Mouse (Mus musculus): Measurements from ENCODE around the gene Fermt3. TPM values are rescaled to one million over a fixed set of nuclear protein-coding genes. Genes with fewer than 3 reads are reported as not detected.

Gene Fermt3
- 4.8 and 5.2 TPM in 2 replicates for polyA plus RNA-seq (2015; fragmentation: Nextera tagmentation; extraction: Ambion mirVana)

GRCm38 (mm10) chr19:7019191-7019590 lies at the start of gene Fermt3:
Fermt3 (minus strand) TSS chr19:7019469.
- ATAC-seq (replicated peaks): no peak
- Histone ChIP-seq H3K27ac (no peak within 1 kb of the TSS), H3K9ac (no peak within 1 kb of the TSS), H3K27me3 (replicated peaks) (no peaks in the 10 kb centered on the region), H3K36me3 (replicated peaks) (peaks cover 28% of the 10 kb centered on the region), H3K4me2 (no peak within 1 kb of the TSS), H3K4me1 (no peaks in the 10 kb centered on the region), H3K9me3 (no peaks in the 10 kb centered on the region), H3K4me3 (no peak within 1 kb of the TSS)
- 87% methylated on average over 5 of the region's 5 CpGs for WGBS

- Histone ChIP-seq H3K4me1 (peaks cover 65% of the 10 kb centered on the region), H3K9me3 (no peaks in the 10 kb centered on the region), H3K4me2 (peak overlapping the region; percentile 32; the same call in 1 of the 2 replicates), H3K36me3 (replicated peaks) (no peaks in the 10 kb centered on the region), H3K4me3 (no peak overlapping the region), H3K27ac (peak overlapping the region; percentile 58), H3K9ac (no peak overlapping the region), H3K27me3 (replicated peaks) (0 out of 2 replicates have a peak, but pooled peaks cover 13% of the 10 kb centered on the region)
- WGBS: 1% methylated on average over 14 of the region's 14 CpGs
- peak; percentile 27; the same call in 1 of the 2 replicates for ATAC-seq (replicated peaks)
These were observed 48.9 kb upstream of the Fermt3 start for GRCm38 (mm10) chr19:7068136-7068535.

- Histone ChIP-seq H3K27me3 (replicated peaks) (0 out of 2 replicates have a peak, but pooled peaks cover 7% of the 10 kb centered on the region), H3K4me1 (peaks cover 60% of the 10 kb centered on the region), H3K27ac (0 out of 2 replicates have a peak overlapping the region, but pooled peaks have one; percentile 10), H3K36me3 (replicated peaks) (no peaks in the 10 kb centered on the region), H3K4me2 (no peak overlapping the region), H3K9me3 (no peaks in the 10 kb centered on the region), H3K4me3 (no peak overlapping the region), H3K9ac (no peak overlapping the region)
- ATAC-seq (replicated peaks): no peak
- 47% methylated on average over 20 of the region's 20 CpGs for WGBS
These were observed 48.2 kb upstream of the Fermt3 start for GRCm38 (mm10) chr19:7067344-7068050.

- no peaks in the 10 kb centered on the region for H3K9me3 ChIP-seq
- H3K27ac ChIP-seq: no peak overlapping the region
- no peak overlapping the region for H3K4me2 ChIP-seq
- H3K36me3 ChIP-seq (replicated peaks): no peaks in the 10 kb centered on the region
- no peak overlapping the region for H3K9ac ChIP-seq
- H3K4me1 ChIP-seq: peaks cover 55% of the 10 kb centered on the region
- 0 out of 2 replicates have a peak, but pooled peaks cover 3% of the 10 kb centered on the region for H3K27me3 ChIP-seq (replicated peaks)
- ATAC-seq (replicated peaks): no peak
- H3K4me3 ChIP-seq: no peak overlapping the region
- 46% methylated on average over 7 of the region's 8 CpGs for WGBS
These were observed 47.6 kb upstream of the Fermt3 start for GRCm38 (mm10) chr19:7066828-7067342.

GRCm38 (mm10) chr19:7066034-7066827 lies 47.0 kb upstream of the Fermt3 start:
- 32% methylated on average over 15 of the region's 15 CpGs for WGBS
- Histone ChIP-seq H3K9ac (no peak overlapping the region), H3K36me3 (replicated peaks) (no peaks in the 10 kb centered on the region), H3K9me3 (no peaks in the 10 kb centered on the region), H3K4me1 (peaks cover 52% of the 10 kb centered on the region), H3K4me3 (no peak overlapping the region), H3K27me3 (replicated peaks) (0 out of 2 replicates have a peak, but pooled peaks cover 3% of the 10 kb centered on the region), H3K4me2 (no peak overlapping the region), H3K27ac (no peak overlapping the region)
- ATAC-seq (replicated peaks): no peak

GRCm38 (mm10) chr19:7064571-7064970 lies 45.3 kb upstream of the Fermt3 start:
- H3K27me3 ChIP-seq (replicated peaks): 0 out of 2 replicates have a peak, but pooled peaks cover 3% of the 10 kb centered on the region
- H3K36me3 ChIP-seq (replicated peaks): no peaks in the 10 kb centered on the region
- no peak overlapping the region for H3K4me2 ChIP-seq
- WGBS: 2% methylated on average over 3 of the region's 3 CpGs
- peaks cover 35% of the 10 kb centered on the region for H3K4me1 ChIP-seq
- H3K9me3 ChIP-seq: no peaks in the 10 kb centered on the region
- H3K4me3 ChIP-seq: no peak overlapping the region
- ATAC-seq (replicated peaks): peak; percentile 66
- H3K27ac ChIP-seq: no peak overlapping the region
- no peak overlapping the region for H3K9ac ChIP-seq

- Histone ChIP-seq H3K4me1 (peaks cover 25% of the 10 kb centered on the region), H3K27me3 (replicated peaks) (peaks cover 8% of the 10 kb centered on the region; the same call in 1 of the 2 replicates), H3K9me3 (no peaks in the 10 kb centered on the region), H3K4me2 (no peak overlapping the region), H3K36me3 (replicated peaks) (no peaks in the 10 kb centered on the region), H3K27ac (no peak overlapping the region), H3K9ac (no peak overlapping the region), H3K4me3 (no peak overlapping the region)
- WGBS: 93% methylated on average over 8 of the region's 8 CpGs
- no peak for ATAC-seq (replicated peaks)
These were observed 43.6 kb upstream of the Fermt3 start for GRCm38 (mm10) chr19:7062916-7063315.

GRCm38 (mm10) chr19:7062110-7062509 lies 42.8 kb upstream of the Fermt3 start:
- Histone ChIP-seq H3K27me3 (replicated peaks) (peaks cover 11% of the 10 kb centered on the region), H3K36me3 (replicated peaks) (no peaks in the 10 kb centered on the region), H3K9me3 (no peaks in the 10 kb centered on the region), H3K4me2 (no peak overlapping the region), H3K27ac (no peak overlapping the region), H3K9ac (no peak overlapping the region), H3K4me1 (peaks cover 25% of the 10 kb centered on the region), H3K4me3 (no peak overlapping the region)
- no peak for ATAC-seq (replicated peaks)
- WGBS: 91% methylated on average over 5 of the region's 5 CpGs

GRCm38 (mm10) chr19:7058541-7058940 lies 39.3 kb upstream of the Fermt3 start:
- Histone ChIP-seq H3K4me2 (no peak overlapping the region), H3K9me3 (no peaks in the 10 kb centered on the region), H3K36me3 (replicated peaks) (no peaks in the 10 kb centered on the region), H3K9ac (no peak overlapping the region), H3K4me3 (no peak overlapping the region), H3K4me1 (peaks cover 23% of the 10 kb centered on the region), H3K27ac (no peak overlapping the region), H3K27me3 (replicated peaks) (peaks cover 17% of the 10 kb centered on the region)
- 52% methylated on average over 6 of the region's 6 CpGs for WGBS
- no peak for ATAC-seq (replicated peaks)

- Histone ChIP-seq H3K4me1 (peaks cover 23% of the 10 kb centered on the region), H3K36me3 (replicated peaks) (no peaks in the 10 kb centered on the region), H3K27ac (no peak overlapping the region), H3K27me3 (replicated peaks) (peaks cover 17% of the 10 kb centered on the region), H3K9ac (no peak overlapping the region), H3K4me2 (peak overlapping the region; percentile 99), H3K9me3 (no peaks in the 10 kb centered on the region), H3K4me3 (peak overlapping the region; percentile 60)
- peak; percentile 48; the same call in 1 of the 2 replicates for ATAC-seq (replicated peaks)
- WGBS: under 1% methylated on average over 15 of the region's 15 CpGs
These were observed 38.5 kb upstream of the Fermt3 start for GRCm38 (mm10) chr19:7057722-7058207.

GRCm38 (mm10) chr19:7057126-7057721 lies 38.0 kb upstream of the Fermt3 start:
- Histone ChIP-seq H3K9ac (peak overlapping the region; percentile 50), H3K9me3 (no peaks in the 10 kb centered on the region), H3K4me2 (peak overlapping the region; percentile 99), H3K4me1 (peaks cover 23% of the 10 kb centered on the region), H3K27ac (no peak overlapping the region), H3K4me3 (peak overlapping the region; percentile 60), H3K27me3 (replicated peaks) (peaks cover 17% of the 10 kb centered on the region), H3K36me3 (replicated peaks) (no peaks in the 10 kb centered on the region)
- WGBS: 3% methylated on average over 16 of the region's 16 CpGs
- ATAC-seq (replicated peaks): peak; percentile 68

All from midbrain, embryonic 15.5 days (tissue).